Mouse (Mus musculus) CH12.LX (cell line): Measurements from ENCODE around the gene Syk. TPM values are rescaled to one million over a fixed set of nuclear protein-coding genes. Genes with fewer than 3 reads are reported as not detected.

Source experiments
- DNase-seq: peaks from one replicate; pipeline ENCODE4 v3.0.0-alpha.2; 2013; ENCODE audit errors: extremely low read depth
- H3K27ac ChIP-seq: 2 replicates; pipeline ENCODE4 v1.5.1; 2012; ENCODE audit warnings: low read depth, mild to moderate bottlenecking, control low read depth, moderate library complexity; ENCODE audit not compliant: insufficient read depth
- H3K27me3 ChIP-seq: replicated peaks from 2 replicates; pipeline ENCODE3; 2012; ENCODE audit warnings: inconsistent platforms
- H3K36me3 ChIP-seq, 2 experiments: replicated peaks in 1 of 2; 2 replicates each; pipeline versions ENCODE3 to v1.6.1; 2012; ENCODE audit warnings: inconsistent platforms in 1 of 2, low read length in 1 of 2, mild to moderate bottlenecking in 1 of 2, mixed read lengths in 1 of 2, moderate library complexity in 1 of 2; ENCODE audit not compliant: control insufficient read depth in 1 of 2, insufficient read depth in 1 of 2
- H3K4me1 ChIP-seq, 2 experiments: 2 replicates each; pipeline ENCODE4 v1.6.1; 2012; ENCODE audit warnings: inconsistent platforms in 1 of 2, moderate library complexity in 1 of 2; ENCODE audit not compliant: insufficient read depth in 2 of 2, control insufficient read depth in 1 of 2
- H3K4me2 ChIP-seq: 2 replicates; pipeline ENCODE4 v1.6.1; 2012; ENCODE audit warnings: low read depth, mild to moderate bottlenecking, control low read depth; ENCODE audit not compliant: poor library complexity, insufficient read depth, severe bottlenecking
- H3K4me3 ChIP-seq, 3 experiments: fragments of 150-350 bp in 1 of 3; sonication (generic) in 1 of 3; replicated peaks in 1 of 3; 2 replicates each; pipeline versions ENCODE3 to v1.5.1; 2011 to 2012; ENCODE audit warnings: low read depth in 2 of 3, low read length in 2 of 3, mild to moderate bottlenecking in 2 of 3, moderate library complexity in 2 of 3, control low read depth in 1 of 3, improper control_type of control experiment in 1 of 3, inconsistent platforms in 1 of 3, mixed read lengths in 1 of 3; ENCODE audit not compliant: poor library complexity in 1 of 3
- H3K79me2 ChIP-seq: replicated peaks from 2 replicates; pipeline ENCODE4 v1.6.1; 2012; ENCODE audit warnings: mild to moderate bottlenecking, moderate library complexity; ENCODE audit not compliant: control insufficient read depth, poor library complexity, insufficient read depth, severe bottlenecking; ENCODE audit errors: extremely low read depth
- H3K9ac ChIP-seq: 2 replicates; pipeline ENCODE4 v1.6.1; 2012; ENCODE audit warnings: low read depth, mild to moderate bottlenecking, control low read depth, moderate library complexity; ENCODE audit not compliant: insufficient read depth
- H3K9me3 ChIP-seq: replicated peaks from 2 replicates; pipeline ENCODE3; 2012; ENCODE audit warnings: low read length, inconsistent platforms, mixed read lengths
- BHLHE40 ChIP-seq: IDR thresholded peaks from 2 replicates; pipeline ENCODE4 v1.6.1; 2011; ENCODE audit warnings: mild to moderate bottlenecking, low read depth, low read length, improper control_type of control experiment
- CHD1 ChIP-seq: IDR thresholded peaks from 2 replicates; pipeline ENCODE4 v1.6.1; 2012; ENCODE audit warnings: low read depth, low read length, improper control_type of control experiment, inconsistent platforms
- CHD2 ChIP-seq: IDR thresholded peaks from 2 replicates; pipeline ENCODE4 v1.6.1; 2011; ENCODE audit warnings: low read length, improper control_type of control experiment
- E2F4 ChIP-seq: IDR thresholded peaks from 2 replicates; pipeline ENCODE4 v1.6.1; 2011; ENCODE audit warnings: low read depth, low read length, improper control_type of control experiment; ENCODE audit not compliant: insufficient replicate concordance
- ETS1 ChIP-seq: conservative IDR thresholded peaks from 2 replicates; pipeline ENCODE4 v1.6.1; 2012; ENCODE audit warnings: low read depth, mild to moderate bottlenecking, inconsistent platforms, low read length, improper control_type of control experiment, moderate library complexity
- GABPA ChIP-seq: IDR thresholded peaks from 2 replicates; pipeline ENCODE4 v1.6.1; 2012; ENCODE audit warnings: low read depth, low read length, improper control_type of control experiment, inconsistent platforms; ENCODE audit not compliant: insufficient replicate concordance
- HCFC1 ChIP-seq: IDR thresholded peaks from 2 replicates; pipeline ENCODE4 v1.6.1; 2012; ENCODE audit warnings: low read depth, mild to moderate bottlenecking, inconsistent platforms, low read length, improper control_type of control experiment
- IRF4 ChIP-seq: IDR thresholded peaks from 2 replicates; pipeline ENCODE4 v1.6.1; 2014; ENCODE audit warnings: low read depth, mild to moderate bottlenecking, inconsistent platforms, low read length, improper control_type of control experiment
- JUN ChIP-seq: IDR thresholded peaks from 2 replicates; pipeline ENCODE4 v1.6.1; 2011; ENCODE audit warnings: low read depth, mild to moderate bottlenecking, low read length, improper control_type of control experiment, moderate library complexity; ENCODE audit not compliant: insufficient read depth
- KAT2A ChIP-seq: IDR thresholded peaks from 2 replicates; pipeline ENCODE4 v1.6.1; 2012; ENCODE audit warnings: low read length, improper control_type of control experiment, inconsistent platforms; ENCODE audit not compliant: insufficient replicate concordance
- MAX ChIP-seq: IDR thresholded peaks from 2 replicates; pipeline ENCODE4 v1.6.1; 2011; ENCODE audit warnings: low read length, improper control_type of control experiment
- MAZ ChIP-seq: IDR thresholded peaks from 2 replicates; pipeline ENCODE4 v1.6.1; 2012; ENCODE audit warnings: low read depth, mild to moderate bottlenecking, inconsistent platforms, low read length, improper control_type of control experiment, moderate library complexity
- MEF2A ChIP-seq: IDR thresholded peaks from 2 replicates; pipeline ENCODE4 v1.6.1; 2014; ENCODE audit warnings: low read depth, mild to moderate bottlenecking, inconsistent platforms, low read length, improper control_type of control experiment, borderline replicate concordance
- MXI1 ChIP-seq: IDR thresholded peaks from 2 replicates; pipeline ENCODE4 v1.6.1; 2011; ENCODE audit warnings: mild to moderate bottlenecking, low read depth, low read length, improper control_type of control experiment
- NRF1 ChIP-seq: IDR thresholded peaks from 2 replicates; pipeline ENCODE4 v1.6.1; 2014; ENCODE audit warnings: low read depth, mild to moderate bottlenecking, inconsistent platforms, low read length, improper control_type of control experiment, moderate library complexity
- PAX5 ChIP-seq: IDR thresholded peaks from 2 replicates; pipeline ENCODE4 v1.6.1; 2012; ENCODE audit warnings: low read length, inconsistent platforms, mixed read lengths
- RAD21 ChIP-seq: IDR thresholded peaks from 2 replicates; pipeline ENCODE4 v1.6.1; 2011; ENCODE audit warnings: low read depth, mild to moderate bottlenecking, low read length, improper control_type of control experiment, moderate library complexity
- SIN3A ChIP-seq: IDR thresholded peaks from 2 replicates; pipeline ENCODE4 v1.6.1; 2012; ENCODE audit warnings: low read length, improper control_type of control experiment, inconsistent platforms
- TBP ChIP-seq: conservative IDR thresholded peaks from 2 replicates; pipeline ENCODE4 v1.6.1; 2011; ENCODE audit warnings: low read depth, low read length, improper control_type of control experiment
- TCF12 ChIP-seq: IDR thresholded peaks from 2 replicates; pipeline ENCODE4 v1.6.1; 2014; ENCODE audit warnings: low read depth, mild to moderate bottlenecking, inconsistent platforms, low read length, improper control_type of control experiment
- UBTF ChIP-seq: IDR thresholded peaks from 2 replicates; pipeline ENCODE4 v1.6.1; 2012; ENCODE audit warnings: low read depth, mild to moderate bottlenecking, inconsistent platforms, low read length, improper control_type of control experiment, moderate library complexity
- USF2 ChIP-seq: conservative IDR thresholded peaks from 2 replicates; pipeline ENCODE4 v1.6.1; 2011; ENCODE audit warnings: low read depth, low read length, improper control_type of control experiment
- ZC3H11A ChIP-seq: IDR thresholded peaks from 2 replicates; pipeline ENCODE4 v1.6.1; 2012; ENCODE audit warnings: low read depth, mild to moderate bottlenecking, inconsistent platforms, low read length, improper control_type of control experiment
- ZMIZ1 ChIP-seq: IDR thresholded peaks from 2 replicates; pipeline ENCODE4 v1.6.1; 2012; ENCODE audit warnings: low read depth, mild to moderate bottlenecking, inconsistent platforms, low read length, improper control_type of control experiment
- ZNF384 ChIP-seq: IDR thresholded peaks from 2 replicates; pipeline ENCODE4 v1.6.1; 2012; ENCODE audit warnings: low read depth, low read length, improper control_type of control experiment, inconsistent platforms
- dilution Hi-C: fragments of 300-500 bp; cut with MboI; formaldehyde crosslinking; loops from 2 replicates; pipeline ENCODE4 v1.14.3; 2020; ENCODE audit warnings: low sequenced_read_pairs; ENCODE audit not compliant: extremely low pct_unique_long_range_greater_than_20kb, extremely low pct_ligation_motif_present
- in situ Hi-C: fragments of 300-500 bp; cut with MboI; formaldehyde crosslinking; loops from 3 replicates; pipeline ENCODE4 v1.14.3; 2019; ENCODE audit warnings: low sequenced_read_pairs, low pct_ligation_motif_present, low pct_unique_long_range_greater_than_20kb, mixed read lengths
- polyA plus RNA-seq: library from polyadenylated mRNA; unstranded; fragments of >175 nt; gene quantifications from 2 replicates; pipeline ENCODE4 v1.2.1, GENCODE M21; 2012; ENCODE audit warnings: low read depth; ENCODE audit not compliant: insufficient read length
- total RNA-seq, 2 experiments: library from RNA; depleted of rRNA; stranded (reverse); fragments of 300-350 nt in 1 of 2; fragments of >200 nt in 1 of 2; gene quantifications; 2 replicates each; pipeline ENCODE4 v1.2.3; 2012 to 2014

Syk gene
- total and polyA plus RNA-seq, 3 experiments, result 117 to 185 (median 163) TPM

DNA sequence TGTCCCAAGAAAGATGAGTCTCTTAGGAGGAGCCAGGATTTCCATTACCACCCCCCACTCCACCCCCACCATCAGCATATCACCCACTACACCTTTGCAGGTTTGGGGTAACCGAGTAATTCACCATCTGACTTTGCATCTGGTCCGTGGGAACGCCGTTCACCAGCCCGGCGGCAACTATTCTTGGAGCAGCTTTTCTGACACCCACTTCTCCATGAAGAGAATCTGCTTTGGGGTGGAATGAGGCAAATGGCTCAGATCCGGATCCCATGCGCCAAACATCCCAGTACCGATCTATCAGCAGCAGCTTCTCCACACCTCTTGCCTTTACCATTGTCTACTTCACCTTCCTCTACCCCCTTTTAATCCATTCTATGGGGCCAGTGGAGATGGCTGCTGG, 12.7 kb upstream of the Syk start:
- H3K36me3 ChIP-seq, result peaks cover 0 to 17% of the 10 kb centered on the region in 2 experiments
- peaks cover 42 to 86% of the 10 kb centered on the region in 2 experiments for H3K4me1 ChIP-seq
- no peak for TF ChIP-seq TCF12
- no peak for TF ChIP-seq IRF4
- no peak for TF ChIP-seq JUN
- TF ChIP-seq MAZ, result no peak
- no peak for TF ChIP-seq CHD2
- TF ChIP-seq CHD1, result no peak
- no peak for TF ChIP-seq NRF1
- TF ChIP-seq HCFC1, result no peak
- TF ChIP-seq KAT2A, result no peak
- no peak for DNase-seq
- no peak overlapping the region for H3K4me2 ChIP-seq
- no peaks in the 10 kb centered on the region for H3K79me2 ChIP-seq
- no peak overlapping the region for H3K4me3 ChIP-seq
- H3K9me3 ChIP-seq, result peaks cover 4% of the 10 kb centered on the region
- H3K9ac ChIP-seq, result no peak overlapping the region
- no peaks in the 10 kb centered on the region for H3K27me3 ChIP-seq
- H3K27ac ChIP-seq, result no peak overlapping the region
- dilution Hi-C loops (no loop called here), in situ Hi-C loops (loop anchor here (5.0 to 25.0 kb wide), 2 partner anchors 42 to 733 kb away; partner anchors contain the start of gene Gadd45g)

DNA sequence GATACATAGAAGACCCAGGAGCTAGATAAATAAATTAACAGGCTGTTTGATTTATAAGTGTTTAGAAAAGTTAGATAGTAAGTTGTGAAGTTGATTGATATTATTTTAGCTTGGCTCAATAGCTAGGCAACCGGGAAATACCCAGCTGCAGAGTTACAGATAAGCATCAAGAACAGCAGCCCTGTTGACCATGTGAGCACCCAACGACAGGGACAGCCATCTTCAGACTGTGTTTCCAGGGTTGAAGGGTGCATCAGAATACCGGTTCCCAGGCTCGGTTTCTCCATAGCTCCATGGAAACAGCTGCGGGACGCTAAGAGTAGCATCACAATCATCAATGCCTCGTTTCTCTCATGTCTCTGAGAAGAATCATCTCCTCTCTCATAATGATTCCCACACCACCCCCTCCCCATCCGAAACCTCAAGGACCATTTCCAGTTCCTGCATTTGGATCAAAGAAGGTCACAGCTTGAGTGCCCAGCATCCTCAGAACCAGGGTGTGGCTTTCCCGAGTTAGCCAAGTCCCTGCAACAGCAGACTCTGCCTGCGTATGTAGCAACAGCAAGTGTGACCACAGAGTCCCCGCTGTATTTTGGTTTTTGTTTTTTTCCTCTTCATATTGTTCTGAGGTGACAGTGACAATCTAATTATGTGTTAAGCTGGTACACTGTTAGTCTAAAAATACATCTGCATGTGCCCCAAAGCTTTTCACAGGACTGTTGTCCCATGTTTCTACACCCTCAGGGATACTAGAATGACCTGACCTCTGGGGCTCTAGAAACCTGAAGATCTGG, 11.2 kb upstream of the Syk start:
- Histone ChIP-seq H3K4me1 (peaks cover 42 to 86% of the 10 kb centered on the region in 2 experiments), H3K4me2 (peak overlapping the region; percentile 80)

More for the DNA sequence above, 11.2 kb upstream of the Syk start:
- in situ Hi-C loops, result loop anchor here (5.0 to 25.0 kb wide), 2 partner anchors 41 to 734 kb away; partner anchors contain the start of gene Gadd45g
- dilution Hi-C loops, result no loop called here
- peaks cover 4% of the 10 kb centered on the region for H3K9me3 ChIP-seq
- no peaks in the 10 kb centered on the region for H3K27me3 ChIP-seq
- peaks cover 0 to 15% of the 10 kb centered on the region in 2 experiments for H3K36me3 ChIP-seq
- DNase-seq, result no peak
- H3K4me3 ChIP-seq, result peak overlapping the region in 2 of 3 experiments; percentile 28 to 46
- TF ChIP-seq MAX (no peak), MEF2A (no peak; the same call in 1 of the 2 replicates), MAZ (no peak), ZNF384 (peak; percentile 36; the same call in 1 of the 2 replicates), UBTF (no peak), KAT2A (no peak), GABPA (no peak), TCF12 (no peak), CHD2 (no peak; the same call in 1 of the 2 replicates), SIN3A (no peak), ZMIZ1 (peak; percentile 60; the same call in 1 of the 2 replicates), PAX5 (no peak), BHLHE40 (peak; percentile 65), TBP (no peak), ETS1 (no peak; the same call in 1 of the 2 replicates), MXI1 (peak; percentile 43; the same call in 1 of the 2 replicates), RAD21 (no peak), ZC3H11A (no peak), E2F4 (no peak), USF2 (no peak)
- TF ChIP-seq, all 38 proteins: peak for 4
- Histone ChIP-seq H3K9ac (peak overlapping the region; percentile 54), H3K79me2 (no peaks in the 10 kb centered on the region), H3K27ac (peak overlapping the region; percentile 99)
